Mouse (Mus musculus) lung, postnatal 10 days (tissue): ENCODE measurements at regions not wholly inside any gene's neighbourhood (a gene's known extent, or its start where the extent isn't known, plus 50 kb on each side); places are given as distances from the start of the nearest gene placed in this dataset.
A peak's percentile ranks its signal among the peaks of the same experiment; 100 is the strongest.

Experiments
- DNase-seq: peaks from one replicate; pipeline ENCODE4 v3.0.0; 2021

DNA sequence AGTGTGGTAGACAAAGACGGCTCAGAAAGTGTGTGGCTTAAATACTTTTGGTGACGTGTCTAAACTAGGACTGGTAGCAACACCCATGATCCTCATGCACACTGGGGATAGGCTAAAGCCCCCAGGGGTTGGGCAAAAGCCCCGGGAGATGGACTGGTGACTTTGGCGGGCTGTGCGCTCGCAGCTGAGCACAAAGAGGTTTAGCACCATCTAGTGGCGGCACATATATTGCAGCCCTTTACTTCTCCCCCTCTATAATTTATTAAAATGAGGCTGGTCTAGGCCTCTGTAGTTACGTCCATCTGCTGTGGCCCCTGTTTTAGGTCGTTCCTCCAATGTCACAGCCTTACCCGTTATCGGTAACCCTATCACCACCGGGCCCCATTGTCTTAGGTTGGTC, 205.3 kb upstream of the Dock11 start:
- DNase-seq = peak; percentile 1
